Mouse (Mus musculus): ENCODE results near the gene Hnrnpm.
"Not testable (repeated sequence)": the region's sequence is repeated elsewhere in the genome, so short reads cannot be mapped to it uniquely, and the experiment has no call there.

Gene Hnrnpm

GRCm38 (mm10) chr17:33686760-33687159 lies at the start of gene Hnrnpm:
TSS of gene Hnrnpm (minus strand) at chr17:33686860.
- no peak for DNase-seq (ENCODE audit: low spot score)

DNA sequence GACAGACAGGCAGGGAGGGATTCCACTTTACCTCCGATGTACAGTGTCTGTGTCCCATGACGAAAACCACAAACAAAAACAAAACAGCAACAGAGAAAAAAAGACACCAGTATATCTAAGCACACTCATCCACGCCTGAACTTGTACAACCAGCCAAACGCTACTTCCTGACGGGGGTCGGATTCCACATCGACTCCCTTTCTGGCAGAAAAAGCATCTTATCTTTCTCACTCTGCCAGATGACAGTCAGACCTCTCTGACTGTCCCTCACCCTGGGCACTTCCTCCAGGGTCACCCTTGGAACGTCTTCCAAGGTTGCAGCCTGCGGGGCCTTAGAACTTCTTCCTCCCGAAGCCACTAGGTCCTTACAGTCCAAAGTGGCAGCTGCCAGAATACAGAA lies 46.9 kb upstream of the Hnrnpm start:
- not testable (repeated sequence) for DNase-seq (ENCODE audit: low spot score)

GRCm38 (mm10) chr17:33732556-33733083 lies 46.0 kb upstream of the Hnrnpm start:
- DNase-seq (ENCODE audit: low spot score), result not testable (repeated sequence)

DNA sequence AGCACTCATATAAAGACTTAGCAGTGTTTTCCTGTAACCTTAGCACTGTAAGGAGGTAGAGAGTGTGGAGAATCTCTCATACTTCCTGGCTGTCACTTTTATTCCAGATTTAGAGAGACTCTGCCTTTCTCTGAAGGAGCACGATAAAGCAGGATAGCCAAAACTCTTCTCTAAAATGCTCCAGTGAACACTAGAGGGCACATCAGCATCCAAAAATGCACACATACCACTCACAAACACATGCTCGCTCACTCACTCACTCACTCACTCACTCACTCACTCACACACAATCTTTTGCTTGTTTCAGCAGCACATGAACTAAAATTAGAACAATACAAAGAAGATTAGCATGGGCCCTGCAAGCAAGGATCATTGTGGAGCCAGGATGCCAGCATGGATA lies 42.6 kb upstream of the Hnrnpm start:
- DNase-seq (ENCODE audit: low spot score), result no peak

GRCm38 (mm10) chr17:33728396-33728795 lies 41.7 kb upstream of the Hnrnpm start:
- DNase-seq (ENCODE audit: low spot score), result no peak

DNA sequence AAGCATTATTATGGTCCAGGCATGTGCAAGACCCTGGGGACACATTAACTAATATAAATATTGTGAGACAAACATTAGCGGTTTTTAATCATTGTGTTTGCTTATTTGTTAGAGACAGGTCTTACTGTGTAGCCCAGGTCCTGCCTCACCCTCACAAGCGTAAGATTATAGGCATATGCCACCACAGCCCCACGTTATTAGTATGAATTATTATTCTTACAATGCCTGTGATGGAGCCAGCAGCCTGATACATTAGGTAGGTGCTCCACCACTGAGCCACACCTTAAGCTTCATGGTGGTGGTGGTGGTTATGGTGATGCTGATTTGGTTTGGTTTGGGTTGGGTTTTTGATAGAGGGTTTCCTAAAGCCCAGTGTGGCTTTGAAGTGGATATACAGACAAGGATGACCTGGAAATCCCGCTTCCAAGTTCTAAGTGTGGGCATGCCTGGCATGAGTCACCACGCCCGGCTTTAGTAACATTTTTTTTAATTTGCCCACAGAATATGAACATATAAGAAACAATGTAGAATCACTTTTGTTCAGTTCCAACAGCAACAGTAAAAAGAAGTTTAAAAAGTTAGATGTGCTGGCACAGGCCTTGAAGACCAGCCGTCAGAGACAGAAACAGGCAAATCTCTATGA lies 33.2 kb upstream of the Hnrnpm start:
- no peak for DNase-seq (ENCODE audit: low spot score)

- no peak for DNase-seq (ENCODE audit: low spot score)
Measured at GRCm38 (mm10) chr17:33718944-33719725, 32.5 kb upstream of the Hnrnpm start.

DNA sequence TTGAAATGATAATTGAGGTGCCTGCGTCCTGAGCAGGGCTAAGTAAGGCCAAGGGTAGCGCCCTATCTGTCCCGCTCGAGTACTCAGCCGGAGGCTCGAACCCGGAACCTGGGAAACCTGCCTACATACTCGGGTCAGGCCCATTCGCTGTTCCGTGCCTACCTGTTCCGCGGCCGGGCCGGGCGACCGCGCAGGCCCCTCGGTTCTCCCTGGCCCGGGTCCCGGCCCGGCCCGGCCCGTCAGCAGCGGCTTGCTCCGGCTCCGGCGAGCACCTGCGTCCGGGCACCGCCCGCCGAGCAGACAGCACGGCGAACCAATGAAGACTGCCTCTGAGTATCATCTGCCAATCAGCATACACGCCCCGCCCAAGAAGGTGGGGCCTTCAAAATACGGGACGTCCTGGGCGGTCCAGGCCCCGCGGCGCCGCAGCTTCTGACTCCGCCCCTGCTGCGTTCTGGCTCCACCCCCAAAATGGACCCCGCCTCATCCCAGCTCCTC lies 31.8 kb upstream of the Hnrnpm start, which contains the start of gene March2:
TSS of gene March2 (minus strand) at position 287 of the 498 bp plus-strand sequence.
- DNase-seq (ENCODE audit: low spot score), result peak; percentile 89

GRCm38 (mm10) chr17:33717982-33718381 lies 31.3 kb upstream of the Hnrnpm start:
- no peak for DNase-seq (ENCODE audit: low spot score)

GRCm38 (mm10) chr17:33717246-33717645 lies 30.6 kb upstream of the Hnrnpm start:
- DNase-seq (ENCODE audit: low spot score), result no peak

- no peak for DNase-seq (ENCODE audit: low spot score)
Measured at GRCm38 (mm10) chr17:33714779-33715178, 28.1 kb upstream of the Hnrnpm start.

- no peak for DNase-seq (ENCODE audit: low spot score)
Measured at GRCm38 (mm10) chr17:33713271-33713670, 26.6 kb upstream of the Hnrnpm start.

- no peak for DNase-seq (ENCODE audit: low spot score)
Measured at GRCm38 (mm10) chr17:33709834-33710233, 23.2 kb upstream of the Hnrnpm start.

- DNase-seq (ENCODE audit: low spot score), result no peak
Measured at GRCm38 (mm10) chr17:33703091-33703490, 16.4 kb upstream of the Hnrnpm start.

- no peak for DNase-seq (ENCODE audit: low spot score)
Measured at GRCm38 (mm10) chr17:33702178-33702577, 15.5 kb upstream of the Hnrnpm start.

DNA sequence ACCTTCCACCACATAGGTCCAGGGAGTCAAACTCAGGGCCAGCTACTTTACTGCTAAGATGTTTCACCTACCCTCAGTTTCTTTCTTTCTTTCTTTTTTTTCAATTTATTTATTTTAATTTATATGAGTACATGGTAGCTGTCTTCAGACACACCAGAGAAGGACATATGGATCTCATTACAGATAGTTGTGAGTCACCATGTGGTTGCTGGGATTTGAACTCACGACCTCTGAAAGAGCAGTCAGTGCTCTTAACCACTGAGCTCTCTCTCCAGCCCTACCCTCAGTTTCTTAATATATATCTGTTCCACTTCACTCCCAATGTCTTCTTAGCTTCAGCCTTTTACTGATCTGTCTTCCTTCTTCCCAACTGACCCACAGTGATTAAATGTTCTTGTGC lies 8.8 kb upstream of the Hnrnpm start:
- DNase-seq (ENCODE audit: low spot score), result no peak

GRCm38 (mm10) chr17:33685249-33685653 lies 1.4 kb downstream of the Hnrnpm start:
- peak; percentile 97 for DNase-seq (ENCODE audit: low spot score)

DNA sequence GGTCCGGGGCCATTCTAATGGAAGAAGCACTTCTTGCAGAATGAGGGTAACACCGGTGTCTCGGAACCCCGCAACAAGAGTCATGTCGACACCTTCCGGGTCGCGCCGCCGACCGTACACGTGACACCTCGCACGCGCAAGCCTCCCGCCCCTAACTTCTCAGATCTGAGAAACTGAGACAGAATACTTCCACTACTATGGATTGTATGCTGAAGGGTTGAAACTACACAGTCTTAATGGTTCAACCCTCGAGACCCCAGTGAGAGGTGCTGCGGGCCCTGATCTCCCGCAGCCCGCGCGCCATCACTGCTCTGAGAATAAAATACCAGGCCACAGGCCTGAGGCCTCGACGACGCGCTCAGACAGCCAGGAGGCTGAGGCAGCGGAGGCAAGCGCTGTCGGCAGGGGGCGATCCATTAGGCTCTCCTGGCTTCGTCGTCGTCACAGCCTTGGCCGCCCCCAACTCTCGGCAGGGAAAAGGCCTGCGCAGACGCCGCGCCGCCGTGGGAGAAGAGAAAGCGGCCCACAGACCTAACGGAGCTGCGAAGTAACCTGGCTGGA lies 1.9 kb downstream of the Hnrnpm start:
- peak; percentile 25 for DNase-seq (ENCODE audit: low spot score)

DNA sequence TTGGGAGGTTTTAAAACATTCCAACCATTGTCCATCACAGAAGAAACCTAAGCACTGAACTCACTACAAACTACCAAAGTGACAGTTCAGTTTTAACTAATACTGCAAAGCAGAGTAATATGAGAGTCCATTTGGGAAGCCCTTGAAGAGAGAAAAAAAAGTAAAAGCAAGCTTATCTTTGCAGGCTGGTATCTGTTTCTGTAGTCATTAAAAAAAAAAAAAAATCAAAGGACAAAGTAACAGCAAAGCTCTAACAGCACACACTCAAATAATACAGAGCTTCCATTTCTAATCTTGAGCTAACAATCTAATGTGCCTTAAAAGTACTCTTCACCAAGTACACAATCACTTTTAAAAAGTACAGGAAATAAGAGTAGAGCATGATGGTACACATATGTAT lies 4.9 kb downstream of the Hnrnpm start:
- no peak for DNase-seq (ENCODE audit: low spot score)

- no peak for DNase-seq (ENCODE audit: low spot score)
Measured at GRCm38 (mm10) chr17:33678771-33679170, 7.9 kb downstream of the Hnrnpm start.

DNA sequence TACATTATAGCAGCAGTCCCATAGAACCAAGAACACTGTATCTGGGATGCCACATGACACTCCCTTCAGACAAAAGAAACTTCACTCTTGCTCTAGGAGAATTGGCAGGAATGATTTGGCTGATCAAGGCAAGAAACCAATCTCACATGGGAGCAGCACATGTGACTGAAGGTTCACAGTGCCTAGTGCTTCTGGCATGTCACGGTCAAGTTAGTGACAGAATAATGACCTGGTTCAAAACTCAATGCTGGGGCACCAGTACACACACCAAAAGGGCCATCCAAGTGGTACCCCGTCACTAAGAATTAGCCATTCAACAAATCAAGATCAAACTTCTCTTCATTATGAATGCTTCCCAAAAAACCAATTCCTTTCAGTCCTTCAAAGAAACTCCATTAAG lies 10.6 kb downstream of the Hnrnpm start:
- DNase-seq (ENCODE audit: low spot score), result no peak

DNA sequence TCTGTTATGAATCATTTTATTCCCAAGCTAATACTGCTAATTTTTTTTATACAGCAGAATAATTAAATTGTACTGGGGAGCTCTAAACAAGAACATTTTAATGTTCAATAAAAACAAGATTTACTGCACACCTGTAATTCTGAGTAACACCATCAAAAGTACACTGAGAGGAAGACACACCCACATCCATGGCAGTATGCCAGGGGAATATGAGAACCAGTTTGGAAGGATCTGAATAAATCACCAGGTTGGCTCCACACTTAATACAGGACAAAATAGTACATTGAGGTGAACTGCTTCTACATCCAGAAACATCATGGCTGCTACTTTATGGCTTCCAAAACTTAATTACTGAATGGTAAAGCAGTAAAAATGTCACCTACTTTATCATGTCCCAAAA lies 11.2 kb downstream of the Hnrnpm start:
- DNase-seq (ENCODE audit: low spot score), result no peak

DNA sequence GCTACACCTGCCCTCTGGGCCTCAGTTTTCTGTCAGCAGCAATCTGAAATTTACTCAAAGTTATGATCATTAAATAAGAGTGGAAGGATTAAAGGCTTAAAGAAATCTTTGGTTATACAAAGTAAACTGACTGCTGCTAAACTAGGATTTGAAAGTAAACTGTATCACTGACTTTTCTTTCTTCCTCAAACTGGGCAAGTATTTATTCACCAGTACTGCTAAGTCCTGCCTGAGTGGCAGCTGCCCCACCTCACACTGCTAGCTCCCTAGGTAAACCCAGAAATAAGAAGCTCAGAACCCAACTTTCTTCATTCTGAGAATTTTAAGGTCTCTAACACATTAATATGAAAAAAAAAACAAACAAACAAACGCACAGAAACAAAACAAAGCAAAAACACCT lies 12.8 kb downstream of the Hnrnpm start:
- DNase-seq (ENCODE audit: low spot score), result no peak

All from urinary bladder, postnatal 10 days (tissue).